In the genomic region with DNA sequence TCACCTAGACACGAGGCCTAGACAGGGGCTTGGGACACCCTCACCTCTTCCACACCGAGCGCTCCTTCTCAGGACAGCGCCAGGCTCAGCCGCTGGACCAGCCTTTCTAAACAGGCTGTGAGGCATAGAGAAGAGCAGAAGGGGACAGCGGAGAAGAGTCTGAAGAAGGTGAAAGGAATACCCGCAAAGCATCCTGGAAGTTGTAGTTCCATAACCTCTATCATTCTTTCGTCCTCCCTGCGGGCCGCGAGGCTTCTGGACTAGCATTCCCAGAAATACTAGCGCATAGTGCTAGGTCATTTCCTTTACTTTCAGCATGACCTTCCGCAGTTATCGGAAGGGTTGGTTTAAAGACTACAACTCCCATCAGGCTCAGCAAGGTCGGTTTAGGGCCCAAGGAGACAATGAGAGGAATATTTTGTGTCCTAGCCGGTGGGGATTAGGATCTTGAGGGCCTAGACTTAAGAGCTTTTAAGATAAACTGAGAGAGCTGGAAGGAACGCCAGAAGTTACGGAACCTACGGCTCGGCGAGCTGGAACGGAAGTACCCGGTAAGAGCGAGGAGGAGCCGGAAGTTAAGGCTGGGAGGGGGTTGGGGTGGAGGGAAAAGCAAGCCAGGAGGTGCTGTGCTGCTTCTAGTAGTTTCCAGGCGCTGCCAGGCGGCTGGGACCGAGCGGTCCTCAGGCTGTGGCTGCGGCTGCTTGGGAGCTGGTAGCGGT, we compare ENCODE assay signal across 8 mouse cellular contexts. TPM values are rescaled to one million over a fixed set of nuclear protein-coding genes. Genes with fewer than 3 reads are reported as not detected.
DNase-seq lines count a peak whose midpoint lies in the region; ATAC-seq and TF ChIP-seq lines count a peak whose summit lies in the region.

Vipas39 (minus strand) TSS at position 149 of the 719 bp plus-strand sequence.
Ahsa1 (plus strand) TSS at position 372 of the 719 bp plus-strand sequence.

- peak within 1 kb of the TSS; percentile 84 for H3K9ac ChIP-seq in embryonic facial prominence, embryonic 15.5 days
- peak within 1 kb of the TSS; percentile 86 for H3K9ac ChIP-seq in limb, embryonic 14.5 days (ENCODE audit: low read depth, low read length, severe bottlenecking)
- H3K9ac ChIP-seq in midbrain, postnatal 0 days (replicated peaks; ENCODE audit: low read length, poor library complexity, severe bottlenecking) = peak within 1 kb of the TSS; percentile 71

- H3K27ac ChIP-seq in bone marrow, adult 2 months (ENCODE audit: control insufficient read depth, insufficient read depth, low read depth, low read length, poor library complexity) = peak within 1 kb of the TSS; percentile 82
- peak within 1 kb of the TSS; percentile 91 for H3K27ac ChIP-seq in embryonic facial prominence, embryonic 15.5 days (replicated peaks)
- H3K27ac ChIP-seq in limb, embryonic 14.5 days (replicated peaks; ENCODE audit: low read depth, low read length) = peak within 1 kb of the TSS; percentile 84
- H3K27ac ChIP-seq in midbrain, postnatal 0 days (ENCODE audit: low read depth, low read length) = peak within 1 kb of the TSS; percentile 86

- peaks cover 49% of the 10 kb centered on the region for H3K36me3 ChIP-seq in embryonic facial prominence, embryonic 15.5 days
- H3K36me3 ChIP-seq in limb, embryonic 14.5 days (ENCODE audit: control insufficient read depth, insufficient read depth, low read length) = peaks cover 52% of the 10 kb centered on the region
- H3K36me3 ChIP-seq in midbrain, postnatal 0 days (ENCODE audit: insufficient read depth, low read length) = peaks cover 33% of the 10 kb centered on the region

- peak within 1 kb of the TSS; percentile 82 for H3K4me2 ChIP-seq in embryonic facial prominence, embryonic 15.5 days (replicated peaks)
- peak within 1 kb of the TSS; percentile 58 for H3K4me2 ChIP-seq in limb, embryonic 14.5 days (replicated peaks; ENCODE audit: low read depth, low read length, severe bottlenecking)
- H3K4me2 ChIP-seq in midbrain, postnatal 0 days (ENCODE audit: low read depth, low read length, poor library complexity, severe bottlenecking) = peak within 1 kb of the TSS; percentile 62

- under 1% methylated on average over 31 of the region's 31 CpGs for WGBS in bone marrow, adult 2 months
- WGBS in embryonic facial prominence, embryonic 15.5 days = 0% methylated on average over 31 of the region's 31 CpGs
- under 1% methylated on average over 31 of the region's 31 CpGs for WGBS in limb, embryonic 14.5 days
- under 1% methylated on average over 31 of the region's 31 CpGs for WGBS in midbrain, postnatal 0 days

- no peak for TF ChIP-seq CTCF in bone marrow, adult 2 months (IDR thresholded peaks at IDR 0.05; ENCODE audit: control insufficient read depth, insufficient read depth, low read length)
- peak; percentile 64 for TF ChIP-seq CTCF in midbrain, postnatal 0 days (IDR thresholded peaks at IDR 0.05)

- DNase-seq in A20 (ENCODE audit: low read depth, low spot score) = peak; percentile 98
- peak; percentile 95 for DNase-seq in heart, adult 8-10 months (ENCODE audit: low spot score)
- peak; percentile 97 for DNase-seq in kidney, adult 9 months
- peak; percentile 99 for DNase-seq in limb, embryonic 14.5 days (ENCODE audit: low spot score)
- DNase-seq in midbrain, postnatal 0 days (ENCODE audit: low spot score) = peak; percentile 99
- peak; percentile 63 to 72 for DNase-seq in spleen, postnatal 14 days (ENCODE audit: low spot score in 2 of 2)

- peak; percentile 95; the same call in 1 of the 2 replicates for TF ChIP-seq POLR2A in bone marrow, adult 2 months (IDR thresholded peaks at IDR 0.05; ENCODE audit: borderline replicate concordance, control insufficient read depth, low read depth, low read length)
- TF ChIP-seq POLR2A in limb, embryonic 14.5 days (IDR thresholded peaks at IDR 0.05; ENCODE audit: borderline replicate concordance, extremely low read depth, insufficient read depth, insufficient read length) = peak; percentile 94; the same call in 1 of the 2 replicates

- no peaks in the 10 kb centered on the region for H3K27me3 ChIP-seq in embryonic facial prominence, embryonic 15.5 days
- no peaks in the 10 kb centered on the region for H3K27me3 ChIP-seq in limb, embryonic 14.5 days (ENCODE audit: control insufficient read depth, insufficient read depth, low read length)
- H3K27me3 ChIP-seq in midbrain, postnatal 0 days (ENCODE audit: insufficient read depth, low read length) = no peaks in the 10 kb centered on the region

- H3K9me3 ChIP-seq in embryonic facial prominence, embryonic 15.5 days (replicated peaks) = no peaks in the 10 kb centered on the region
- no peaks in the 10 kb centered on the region for H3K9me3 ChIP-seq in limb, embryonic 14.5 days (ENCODE audit: control insufficient read depth, low read length)
- H3K9me3 ChIP-seq in midbrain, postnatal 0 days (ENCODE audit: low read length) = no peaks in the 10 kb centered on the region

- H3K4me3 ChIP-seq in bone marrow, adult 2 months (replicated peaks; ENCODE audit: control insufficient read depth, low read depth, low read length) = peak within 1 kb of the TSS; percentile 94
- peak within 1 kb of the TSS; percentile 80 for H3K4me3 ChIP-seq in embryonic facial prominence, embryonic 15.5 days (replicated peaks)
- H3K4me3 ChIP-seq in limb, embryonic 14.5 days (replicated peaks; ENCODE audit: low read length) = peak within 1 kb of the TSS; percentile 90
- peak within 1 kb of the TSS; percentile 62 for H3K4me3 ChIP-seq in midbrain, postnatal 0 days (ENCODE audit: low read depth, low read length)

- peaks cover 5% of the 10 kb centered on the region; the same call in 1 of the 2 replicates for H3K4me1 ChIP-seq in bone marrow, adult 2 months (ENCODE audit: control insufficient read depth, insufficient read depth, low read length)
- peaks cover 14% of the 10 kb centered on the region for H3K4me1 ChIP-seq in embryonic facial prominence, embryonic 15.5 days
- peaks cover 7% of the 10 kb centered on the region for H3K4me1 ChIP-seq in limb, embryonic 14.5 days (ENCODE audit: control insufficient read depth, insufficient read depth, low read length)
- 0 out of 2 replicates have a peak, but pooled peaks cover 9% of the 10 kb centered on the region for H3K4me1 ChIP-seq in midbrain, postnatal 0 days (ENCODE audit: insufficient read depth, low read length)

- ATAC-seq in embryonic facial prominence, embryonic 15.5 days (ENCODE audit: insufficient number of reproducible peaks, low FRiP score, low TSS enrichment, low read depth) = peak; percentile 97
- ATAC-seq in limb, embryonic 14.5 days (ENCODE audit: low FRiP score, low read depth) = peak; percentile 97
- peak; percentile 97 for ATAC-seq in midbrain, postnatal 0 days (ENCODE audit: low FRiP score)

RNA-seq across cellular contexts. Expression of gene Vipas39, which starts in this region (rescaled TPM):
- 10.8 and 23.7 TPM in 2 replicates for polyA plus RNA-seq in bone marrow, adult 2 months (2011; ENCODE audit: insufficient read depth, insufficient read length, low replicate concordance, missing spikeins)
- polyA plus RNA-seq in embryonic facial prominence, embryonic 15.5 days (2015; fragmentation: Nextera tagmentation; extraction: Ambion mirVana) = 41.1 and 44.2 TPM in 2 replicates
- total RNA-seq in heart, adult 8-10 months (2022) = 10 to 100 TPM; 23.5 to 25.1 (median 24.0) TPM
- 44.3 and 45.0 TPM in 2 replicates for polyA plus RNA-seq in limb, embryonic 14.5 days (2012; rRNA removed)
- 42.1 and 52.5 TPM in 2 replicates for polyA plus RNA-seq in limb, embryonic 14.5 days (2014; fragmentation: Nextera tagmentation; extraction: Ambion mirVana)
- total RNA-seq in midbrain, postnatal 0 days (2014; rRNA removed) = 59.4 and 61.5 TPM in 2 replicates
- polyA plus RNA-seq in midbrain, postnatal 0 days (2015; fragmentation: Nextera tagmentation; extraction: Ambion mirVana) = 48.7 and 51.2 TPM in 2 replicates

RNA-seq across cellular contexts. Expression of gene Ahsa1, which starts in this region (rescaled TPM):
- 49.0 and 74.4 TPM in 2 replicates for polyA plus RNA-seq in bone marrow, adult 2 months (2011; ENCODE audit: insufficient read depth, insufficient read length, low replicate concordance, missing spikeins)
- 220 and 223 TPM in 2 replicates for polyA plus RNA-seq in embryonic facial prominence, embryonic 15.5 days (2015; fragmentation: Nextera tagmentation; extraction: Ambion mirVana)
- 100 to 1,000 TPM; 120 to 139 (median 131) TPM for total RNA-seq in heart, adult 8-10 months (2022)
- polyA plus RNA-seq in limb, embryonic 14.5 days (2012; rRNA removed) = 120 and 187 TPM in 2 replicates
- polyA plus RNA-seq in limb, embryonic 14.5 days (2014; fragmentation: Nextera tagmentation; extraction: Ambion mirVana) = 168 and 182 TPM in 2 replicates
- 113 and 116 TPM in 2 replicates for total RNA-seq in midbrain, postnatal 0 days (2014; rRNA removed)
- 169 and 182 TPM in 2 replicates for polyA plus RNA-seq in midbrain, postnatal 0 days (2015; fragmentation: Nextera tagmentation; extraction: Ambion mirVana)

Comparison
In these comparisons a context has a peak if more than half of its experiments do, and no peak if none do; other contexts are left out.
1. Peak in every context shown above with its lines: DNase-seq, ATAC-seq, H3K4me3 ChIP-seq and H3K27ac ChIP-seq.